Mouse (Mus musculus): ENCODE data around the gene Scd4.

The Scd4 gene

GRCm38 (mm10) chr19:44377629-44378375, 44.9 kb downstream of the Scd4 start:
- no peak for DNase-seq (ENCODE audit: low read depth, low spot score)

GRCm38 (mm10) chr19:44379090-44379489, 46.2 kb downstream of the Scd4 start:
- no peak for DNase-seq (ENCODE audit: low read depth, low spot score)

GRCm38 (mm10) chr19:44380065-44380464, 47.2 kb downstream of the Scd4 start:
- DNase-seq (ENCODE audit: low read depth, low spot score): no peak

GRCm38 (mm10) chr19:44382682-44383321, 49.9 kb downstream of the Scd4 start:
- no peak for DNase-seq (ENCODE audit: low read depth, low spot score)

GRCm38 (mm10) chr19:44385887-44386498, 53.1 kb downstream of the Scd4 start:
- no peak for DNase-seq (ENCODE audit: low read depth, low spot score)

GRCm38 (mm10) chr19:44387089-44387671, 54.3 kb downstream of the Scd4 start:
- no peak for DNase-seq (ENCODE audit: low read depth, low spot score)

GRCm38 (mm10) chr19:44387746-44388474, 55.0 kb downstream of the Scd4 start:
- no peak for DNase-seq (ENCODE audit: low read depth, low spot score)

GRCm38 (mm10) chr19:44388475-44389428, 55.9 kb downstream of the Scd4 start:
- DNase-seq (ENCODE audit: low read depth, low spot score): peak; percentile 93

GRCm38 (mm10) chr19:44389507-44389906, 56.6 kb downstream of the Scd4 start:
- DNase-seq (ENCODE audit: low read depth, low spot score): no peak

- no peak for DNase-seq (ENCODE audit: low read depth, low spot score)
Measured at GRCm38 (mm10) chr19:44391856-44392255, 59.0 kb downstream of the Scd4 start.

- DNase-seq (ENCODE audit: low read depth, low spot score): no peak
Measured at GRCm38 (mm10) chr19:44392339-44393009, 59.6 kb downstream of the Scd4 start.

- no peak for DNase-seq (ENCODE audit: low read depth, low spot score)
Measured at GRCm38 (mm10) chr19:44393962-44394422, 61.1 kb downstream of the Scd4 start.

- no peak for DNase-seq (ENCODE audit: low read depth, low spot score)
Measured at GRCm38 (mm10) chr19:44394972-44395371, 62.1 kb downstream of the Scd4 start.
